Mouse (Mus musculus) natural killer cell, adult 2 months (primary cell): Measurements from ENCODE around the gene Ephx1.
"Not testable (repeated sequence)": the region's sequence is repeated elsewhere in the genome, so short reads cannot be mapped to it uniquely, and the experiment has no call there.

Experiments used
- DNase-seq, 2 experiments: peaks; one replicate each; pipeline ENCODE4 v3.0.0; 2022; ENCODE audit warnings: low spot score in 2 of 2

Gene Ephx1

GRCm38 (mm10) chr1:181020756-181021487 is at the start of gene Ephx1:
TSS of gene Ephx1 (minus strand) at chr1:181020904.
- DNase-seq, result no peak

DNA sequence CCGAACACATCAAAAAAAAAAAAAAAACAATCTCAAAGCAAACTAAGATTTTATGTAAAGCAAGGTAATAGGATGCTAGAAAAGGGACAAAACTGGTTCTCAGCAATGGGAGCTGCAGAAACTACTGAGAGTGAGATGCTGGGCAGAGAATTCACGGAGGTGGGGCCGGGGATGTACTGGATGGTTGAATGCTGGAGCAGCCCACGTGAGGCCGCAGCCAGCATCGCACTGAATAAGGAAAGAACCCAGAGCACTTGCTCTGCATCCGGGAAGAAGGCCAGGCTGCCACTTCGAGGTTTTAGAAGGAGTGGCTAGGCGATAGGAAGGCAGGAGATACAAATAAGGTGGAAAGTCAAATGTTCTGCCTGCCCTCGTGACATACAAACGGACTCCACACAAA is 49.0 kb upstream of the Ephx1 start:
- no peak for DNase-seq

GRCm38 (mm10) chr1:181068344-181068743 is 47.6 kb upstream of the Ephx1 start:
- no peak for DNase-seq

- DNase-seq, result no peak
Measured at GRCm38 (mm10) chr1:181064648-181065047, 43.9 kb upstream of the Ephx1 start.

GRCm38 (mm10) chr1:181063991-181064390 is 43.3 kb upstream of the Ephx1 start:
- no peak for DNase-seq

DNA sequence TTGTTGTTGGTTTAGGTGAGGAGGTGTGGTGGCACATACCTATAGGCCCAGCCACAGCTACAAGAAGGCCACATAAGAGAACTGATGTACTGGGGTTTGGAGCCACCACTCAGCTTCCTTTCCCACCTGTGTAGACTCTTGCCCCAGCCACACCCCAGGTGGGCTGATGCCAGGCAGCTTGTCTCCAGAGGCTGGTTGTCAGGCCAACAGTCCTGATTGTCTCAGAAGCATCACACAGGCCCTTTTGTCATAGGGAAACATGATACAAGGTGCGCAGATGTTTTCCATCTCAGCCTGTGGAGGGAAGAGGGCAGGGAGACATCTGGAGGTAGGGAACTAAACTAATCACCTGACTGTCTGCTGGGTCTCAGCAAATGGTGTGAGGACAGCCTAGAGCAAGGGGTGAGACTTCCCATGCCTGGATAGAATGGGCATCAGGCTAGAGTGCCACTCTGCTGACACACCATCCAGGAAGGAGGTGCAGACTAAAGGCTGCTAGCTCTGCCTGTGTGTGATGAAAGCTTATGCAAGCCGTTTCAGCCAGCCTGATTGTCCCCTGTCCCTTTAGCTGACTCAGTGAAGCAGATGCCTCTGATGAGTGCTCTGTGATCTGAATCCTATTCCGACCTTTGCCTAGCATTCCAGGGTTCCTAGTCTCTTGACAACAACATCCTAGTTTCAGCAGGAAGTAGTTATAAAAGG is 41.2 kb upstream of the Ephx1 start:
- DNase-seq, result no peak

GRCm38 (mm10) chr1:181052898-181053297 is 32.2 kb upstream of the Ephx1 start:
- DNase-seq, result no peak

GRCm38 (mm10) chr1:181050937-181051336 is 30.2 kb upstream of the Ephx1 start, which contains the start of gene 9130409I23Rik:
TSS of gene 9130409I23Rik (plus strand) at chr1:181051237.
- no peak for DNase-seq

GRCm38 (mm10) chr1:181049328-181049842 is 28.7 kb upstream of the Ephx1 start:
- DNase-seq, result no peak

- DNase-seq, result no peak
Measured at GRCm38 (mm10) chr1:181047520-181047919, 26.8 kb upstream of the Ephx1 start.

DNA sequence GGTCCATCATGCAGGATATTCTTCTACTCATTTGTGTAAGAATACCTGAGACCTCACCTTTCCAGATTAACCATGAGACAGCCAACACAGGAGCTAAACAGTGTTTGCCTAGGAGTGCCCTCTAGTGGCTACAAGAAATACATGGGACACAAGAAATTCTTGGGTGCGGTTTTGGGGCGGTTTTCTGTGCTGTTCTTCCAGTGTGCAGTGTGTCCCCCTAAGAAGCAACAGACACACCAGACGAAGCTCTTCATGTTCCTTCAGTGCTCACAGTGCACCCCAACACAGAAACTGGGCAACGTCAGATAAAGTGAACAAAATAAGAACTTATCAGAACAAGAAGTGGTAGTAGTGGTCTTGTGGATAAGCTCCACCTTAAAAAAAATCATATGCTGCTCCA is 18.9 kb upstream of the Ephx1 start:
- peak in 1 of 2 experiments; percentile 33 for DNase-seq

DNA sequence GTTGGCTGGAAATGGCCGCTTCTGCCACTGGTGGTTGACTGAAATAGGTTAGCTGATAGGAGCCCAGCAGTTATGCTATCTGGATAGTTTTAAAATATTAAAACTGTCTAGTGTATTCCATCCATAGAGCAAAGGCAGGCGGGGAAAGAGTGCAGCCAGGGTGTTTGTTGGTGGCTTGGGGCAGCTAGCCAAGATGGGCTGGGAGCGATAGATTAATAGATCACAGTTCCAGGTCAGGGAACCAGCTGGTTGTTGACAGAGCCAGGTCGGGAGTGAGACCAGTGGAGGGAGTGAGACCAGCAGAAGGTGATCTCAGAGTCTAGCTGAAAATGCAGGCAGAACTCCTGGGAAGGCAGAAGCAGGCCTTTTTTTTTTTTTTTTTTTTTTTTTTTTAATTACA is 16.9 kb upstream of the Ephx1 start:
- DNase-seq, result no peak

- DNase-seq, result not testable (repeated sequence)
Measured at GRCm38 (mm10) chr1:181035015-181035778, 14.5 kb upstream of the Ephx1 start.

GRCm38 (mm10) chr1:181022265-181022664 is 1.6 kb upstream of the Ephx1 start:
- DNase-seq, result peak; percentile 57 to 85

- no peak for DNase-seq
Measured at GRCm38 (mm10) chr1:181021488-181021865, 773 bp upstream of the Ephx1 start.

- no peak for DNase-seq
Measured at GRCm38 (mm10) chr1:181017890-181018420, 2.7 kb downstream of the Ephx1 start.

DNA sequence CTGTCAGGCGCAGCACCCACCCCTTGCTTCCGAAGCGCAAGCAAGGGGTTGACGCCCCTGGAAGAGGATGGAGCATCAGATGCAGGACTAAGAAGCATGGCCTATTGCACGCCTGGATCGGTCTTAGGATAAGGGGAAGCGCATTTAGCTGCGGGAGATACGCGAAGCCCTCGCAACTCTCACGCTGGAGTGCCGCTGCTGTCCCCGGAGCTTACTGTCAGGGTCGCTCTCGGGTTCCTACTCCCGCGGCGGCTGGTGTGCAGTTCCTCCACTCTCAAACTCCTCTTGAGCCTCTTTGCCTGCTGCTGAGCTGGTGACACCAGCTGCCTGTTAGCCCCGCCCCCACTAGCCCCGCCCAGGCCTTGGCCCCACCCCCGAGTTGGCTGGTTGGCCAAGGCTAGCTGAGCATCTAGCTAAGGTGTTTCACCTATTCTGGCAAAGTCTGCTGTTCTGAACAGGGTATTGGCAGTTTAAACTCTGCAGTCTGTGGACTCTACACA is 3.4 kb downstream of the Ephx1 start:
- peak; percentile 63 to 85 for DNase-seq

- DNase-seq, result peak; percentile 10 to 55
Measured at GRCm38 (mm10) chr1:181016532-181017131, 4.1 kb downstream of the Ephx1 start.

DNA sequence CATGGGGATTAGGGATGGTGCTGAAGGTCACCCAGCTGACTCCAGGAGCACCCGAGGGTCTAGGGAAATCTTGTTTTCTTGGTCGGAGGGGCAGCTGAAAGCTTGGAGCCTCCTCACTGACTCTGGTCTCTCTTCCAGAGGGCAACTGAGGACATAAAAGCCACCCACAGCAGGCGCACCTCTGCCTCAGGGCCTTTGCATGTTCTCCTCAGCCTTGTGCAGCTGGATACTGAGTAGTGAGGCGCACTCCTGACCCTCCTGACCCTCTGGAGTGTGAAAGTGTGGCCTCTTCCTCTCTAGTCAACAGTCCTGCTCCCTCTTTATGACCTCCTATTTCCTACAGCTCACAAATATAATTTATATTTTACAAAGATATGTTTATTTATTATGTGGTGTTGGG is 4.7 kb downstream of the Ephx1 start:
- no peak for DNase-seq

GRCm38 (mm10) chr1:181015558-181015957 is 5.1 kb downstream of the Ephx1 start:
- DNase-seq, result no peak

- no peak for DNase-seq
Measured at GRCm38 (mm10) chr1:181014731-181015500, 5.8 kb downstream of the Ephx1 start.
